Mouse (Mus musculus) layer of hippocampus, adult 9-11 months (tissue): Measurements from ENCODE around the gene Pih1d1.

ENCODE experiments used
- DNase-seq: peaks from one replicate; pipeline ENCODE4 v3.0.0; 2022

The Pih1d1 gene

GRCm38 (mm10) chr7:45195341-45196175 lies 41.5 kb downstream of the Pih1d1 start:
- DNase-seq: no peak

- no peak for DNase-seq
Observed at GRCm38 (mm10) chr7:45196176-45196535, 42.1 kb downstream of the Pih1d1 start.

- DNase-seq: no peak
Observed at GRCm38 (mm10) chr7:45196994-45197393, 42.9 kb downstream of the Pih1d1 start.

- peak; percentile 75 for DNase-seq
Observed at GRCm38 (mm10) chr7:45198435-45198834, 44.3 kb downstream of the Pih1d1 start.

GRCm38 (mm10) chr7:45198961-45199360 lies 44.9 kb downstream of the Pih1d1 start:
- peak; percentile 47 for DNase-seq

GRCm38 (mm10) chr7:45202654-45203053 lies 48.6 kb downstream of the Pih1d1 start:
- no peak for DNase-seq

- peak; percentile 96 for DNase-seq
Observed at GRCm38 (mm10) chr7:45204380-45205143, 50.5 kb downstream of the Pih1d1 start, which contains the start of gene Ccdc155. Gene Ccdc155 (minus strand): TSS chr7:45204892.

GRCm38 (mm10) chr7:45208260-45208659 lies 54.2 kb downstream of the Pih1d1 start:
- no peak for DNase-seq
